Mouse (Mus musculus): ENCODE data around the gene Htr1d.

GRCm38 (mm10) chr4:136439106-136439505 lies 15.8 kb downstream of the Htr1d start:
- no peak for TF ChIP-seq E2F4 (IDR thresholded peaks at IDR 0.05; ENCODE audit: borderline replicate concordance, low read depth, low read length)
- TF ChIP-seq USF2 (IDR thresholded peaks at IDR 0.05; ENCODE audit: borderline replicate concordance in 1 of 2, insufficient read depth in 1 of 2, low read depth in 1 of 2, low read length in 2 of 2), result no peak
- no peak for TF ChIP-seq CTCF (IDR thresholded peaks at IDR 0.05 in 2 of 3, conservative IDR thresholded peaks at IDR 0.05 in 1 of 3; ENCODE audit: control insufficient read depth in 1 of 3, insufficient read depth in 1 of 3, low read depth in 2 of 3, low read length in 3 of 3, poor library complexity in 1 of 3, severe bottlenecking in 1 of 3)
- TF ChIP-seq MAZ (IDR thresholded peaks at IDR 0.05; ENCODE audit: low read depth, low read length), result no peak
